Mouse (Mus musculus) mesoderm, embryonic 11.5 days (tissue): ENCODE measurements around the gene Apol7e.
A peak's percentile ranks its signal among the peaks of the same experiment; 100 is the strongest.
"Not testable (repeated sequence)": the region's sequence is repeated elsewhere in the genome, so short reads cannot be mapped to it uniquely, and the experiment has no call there.

Experiments used
- DNase-seq: peaks from one replicate; pipeline ENCODE4 v3.0.0-alpha.2; 2012; ENCODE audit warnings: low read depth, low spot score

The Apol7e gene

GRCm38 (mm10) chr15:77740511-77741297 lies 42.0 kb downstream of the Apol7e start:
- no peak for DNase-seq

- DNase-seq, result not testable (repeated sequence)
Measured at GRCm38 (mm10) chr15:77741556-77741955, 42.9 kb downstream of the Apol7e start.

GRCm38 (mm10) chr15:77744632-77745031 lies 46.0 kb downstream of the Apol7e start:
- DNase-seq, result no peak

GRCm38 (mm10) chr15:77745081-77745480 lies 46.4 kb downstream of the Apol7e start:
- DNase-seq, result no peak

- no peak for DNase-seq
Measured at GRCm38 (mm10) chr15:77746326-77746725, 47.7 kb downstream of the Apol7e start.

- no peak for DNase-seq
Measured at GRCm38 (mm10) chr15:77748414-77748813, 49.8 kb downstream of the Apol7e start.

GRCm38 (mm10) chr15:77749717-77750116 lies 51.1 kb downstream of the Apol7e start:
- DNase-seq, result no peak

- no peak for DNase-seq
Measured at GRCm38 (mm10) chr15:77750461-77750860, 51.8 kb downstream of the Apol7e start.

- no peak for DNase-seq
Measured at GRCm38 (mm10) chr15:77752443-77752842, 53.8 kb downstream of the Apol7e start.

- DNase-seq, result no peak
Measured at GRCm38 (mm10) chr15:77755132-77755531, 56.5 kb downstream of the Apol7e start.

- no peak for DNase-seq
Measured at GRCm38 (mm10) chr15:77756081-77756480, 57.4 kb downstream of the Apol7e start.

GRCm38 (mm10) chr15:77756848-77757247 lies 58.2 kb downstream of the Apol7e start, which contains the start of gene Apol8:
Apol8 (minus strand) TSS chr15:77757003.
- DNase-seq, result peak; percentile 69

GRCm38 (mm10) chr15:77757586-77758226 lies 59.0 kb downstream of the Apol7e start:
- DNase-seq, result no peak

- DNase-seq, result no peak
Measured at GRCm38 (mm10) chr15:77760037-77760436, 61.4 kb downstream of the Apol7e start.

GRCm38 (mm10) chr15:77761083-77761482 lies 62.4 kb downstream of the Apol7e start:
- no peak for DNase-seq

- DNase-seq, result peak; percentile 60
Measured at GRCm38 (mm10) chr15:77761561-77762380, 63.1 kb downstream of the Apol7e start.

- no peak for DNase-seq
Measured at GRCm38 (mm10) chr15:77763050-77763449, 64.4 kb downstream of the Apol7e start.

- no peak for DNase-seq
Measured at GRCm38 (mm10) chr15:77763702-77764101, 65.0 kb downstream of the Apol7e start.

- no peak for DNase-seq
Measured at GRCm38 (mm10) chr15:77764391-77765006, 65.8 kb downstream of the Apol7e start.

GRCm38 (mm10) chr15:77765484-77766093 lies 66.9 kb downstream of the Apol7e start:
- DNase-seq, result no peak

- no peak for DNase-seq
Measured at GRCm38 (mm10) chr15:77766981-77767380, 68.3 kb downstream of the Apol7e start.
